Mouse (Mus musculus) embryo, embryonic 11.5 days (tissue): Measurements from ENCODE around the gene Pip4k2b.
A peak's percentile ranks its signal among the peaks of the same experiment; 100 is the strongest.
"Not testable (repeated sequence)": the region's sequence is repeated elsewhere in the genome, so short reads cannot be mapped to it uniquely, and the experiment has no call there.

Source experiments
- DNase-seq: peaks from one replicate; pipeline ENCODE4 v3.0.0-alpha.2; 2012; ENCODE audit warnings: low read depth, low spot score

Gene Pip4k2b

DNA sequence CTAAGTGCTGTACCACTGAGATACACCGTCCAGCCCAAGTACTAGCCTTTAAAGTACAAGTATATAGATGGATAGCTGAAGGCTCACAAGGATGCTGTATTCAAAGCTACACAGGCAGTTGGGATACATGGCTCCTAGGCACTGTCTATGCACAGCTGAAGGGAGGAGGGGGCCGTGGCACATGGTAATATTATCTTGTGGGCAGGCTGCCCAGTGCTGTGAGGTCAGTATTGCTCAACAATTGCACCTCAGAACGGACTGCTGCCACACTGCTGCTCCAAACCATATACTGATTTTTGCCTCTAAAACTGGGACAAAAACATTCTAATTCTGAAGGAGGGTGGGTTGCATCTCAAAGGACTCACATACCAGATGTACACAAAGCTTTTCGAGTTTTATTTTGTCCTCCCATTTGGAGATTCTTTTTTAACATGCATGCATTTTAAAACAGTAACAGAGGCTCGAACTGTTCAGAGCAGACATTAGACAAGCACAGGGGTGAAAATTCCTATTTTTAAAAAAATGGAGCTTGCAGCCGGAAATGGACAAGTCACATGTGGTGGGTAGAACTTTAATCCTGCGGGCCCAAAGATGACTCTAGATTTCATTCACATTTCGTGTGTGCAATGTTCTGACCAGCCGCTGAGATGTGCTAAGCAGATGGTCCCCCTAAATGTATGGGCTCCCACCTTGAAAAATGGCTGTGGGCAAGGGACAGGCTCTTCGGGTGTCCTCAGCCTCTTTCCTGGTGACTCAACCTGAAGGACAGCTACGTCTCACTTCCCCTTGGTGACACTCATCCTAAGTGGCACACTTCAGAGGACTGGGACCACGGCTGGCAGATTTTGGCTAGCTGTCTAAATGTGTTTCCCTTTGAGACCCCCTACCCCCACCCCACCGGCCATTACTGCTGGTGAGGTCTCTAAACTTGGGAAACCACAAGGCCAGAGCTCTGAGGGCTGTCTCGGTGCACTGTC, 29.4 kb downstream of the Pip4k2b start:
- no peak for DNase-seq

DNA sequence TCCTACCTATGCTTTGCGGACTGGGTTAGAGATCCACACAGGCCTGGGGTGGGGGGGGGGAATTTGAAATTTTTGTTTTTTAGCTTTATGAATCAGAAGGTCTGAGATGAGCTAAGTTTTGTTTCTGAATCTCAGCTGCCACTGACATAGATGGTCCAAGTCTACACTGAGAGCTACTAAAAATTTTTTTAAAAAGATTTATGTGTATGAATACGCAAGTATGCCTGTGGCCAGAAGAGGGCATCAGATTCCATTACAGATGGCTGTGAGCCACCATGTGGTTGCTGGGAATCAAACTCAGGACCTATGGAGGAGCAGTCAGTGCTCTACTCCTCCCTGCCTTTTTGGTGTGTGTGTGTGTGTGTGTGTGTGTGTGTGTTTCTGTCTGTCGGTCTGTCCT, 30.1 kb downstream of the Pip4k2b start:
- no peak for DNase-seq

DNA sequence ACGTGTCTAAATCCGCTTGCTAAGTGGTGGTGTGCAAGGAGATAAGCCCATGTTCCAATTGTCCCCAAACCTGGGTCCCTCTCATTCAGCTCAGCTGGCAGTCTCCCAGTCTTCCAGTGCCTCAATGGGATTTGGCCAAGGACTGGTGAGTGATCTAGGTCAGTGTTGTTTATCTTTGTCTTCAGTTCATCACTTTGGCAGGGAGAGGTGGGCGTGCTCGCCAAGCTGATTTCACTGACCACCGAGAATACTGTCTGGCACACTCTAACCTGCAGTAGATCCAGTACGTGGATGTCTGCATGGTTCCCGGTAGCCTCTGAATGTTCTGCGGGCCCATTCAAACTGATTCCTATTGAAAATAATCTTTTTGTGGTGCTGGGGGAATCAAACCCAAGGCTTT, 30.6 kb downstream of the Pip4k2b start:
- no peak for DNase-seq

DNA sequence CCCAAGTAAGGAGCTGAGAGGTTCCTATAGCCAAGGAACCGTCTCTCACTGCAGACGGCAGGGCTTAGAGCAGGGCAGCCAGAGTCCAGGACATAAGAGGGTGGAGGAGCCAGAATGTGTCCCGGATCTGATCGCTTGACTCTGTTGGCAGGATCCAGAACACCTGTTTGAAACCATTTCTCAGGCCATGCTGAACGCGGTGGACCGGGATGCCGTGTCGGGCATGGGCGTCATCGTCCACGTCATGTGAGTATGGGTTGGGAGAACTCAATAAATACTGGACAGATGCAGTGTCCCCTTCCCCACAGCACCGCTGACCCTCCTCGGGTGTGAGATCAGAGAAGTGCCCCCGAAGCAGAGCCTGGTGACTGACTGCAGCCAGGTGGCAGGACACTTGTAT, 32.2 kb downstream of the Pip4k2b start:
- DNase-seq, result no peak

DNA sequence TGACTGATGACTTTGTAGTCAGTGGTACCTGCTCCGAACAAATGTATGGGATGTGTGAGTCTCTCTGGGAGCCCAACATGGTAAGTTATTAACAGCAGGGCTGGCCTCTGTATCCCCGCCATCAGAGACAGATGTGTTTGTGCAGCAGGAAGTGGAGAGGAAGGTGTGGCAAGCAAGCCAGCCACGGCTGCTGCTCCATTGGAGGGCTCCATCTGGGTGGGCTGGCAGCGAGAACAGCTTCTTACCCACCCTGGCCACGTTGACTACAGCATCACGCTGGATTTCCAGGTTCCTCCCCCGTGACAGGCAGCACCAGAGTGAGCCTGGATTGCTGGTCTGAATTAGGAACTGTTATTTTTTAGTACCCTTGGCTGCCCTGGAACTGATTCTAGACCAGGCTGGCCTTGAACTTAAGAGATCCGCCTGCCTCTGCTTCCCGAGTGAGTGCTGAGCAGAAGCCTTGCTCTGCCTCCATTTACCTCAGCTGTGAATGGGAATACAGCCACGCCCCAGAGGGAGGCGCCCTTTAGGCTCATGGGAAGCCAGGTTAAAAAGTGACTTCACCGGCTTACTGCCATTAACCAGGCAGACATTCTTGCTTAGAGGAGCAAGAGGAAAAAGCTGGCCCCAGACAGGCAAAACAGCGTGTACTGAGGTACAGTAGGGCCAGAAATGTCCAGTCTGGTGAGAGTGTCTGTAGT, 33.2 kb downstream of the Pip4k2b start:
- no peak for DNase-seq

DNA sequence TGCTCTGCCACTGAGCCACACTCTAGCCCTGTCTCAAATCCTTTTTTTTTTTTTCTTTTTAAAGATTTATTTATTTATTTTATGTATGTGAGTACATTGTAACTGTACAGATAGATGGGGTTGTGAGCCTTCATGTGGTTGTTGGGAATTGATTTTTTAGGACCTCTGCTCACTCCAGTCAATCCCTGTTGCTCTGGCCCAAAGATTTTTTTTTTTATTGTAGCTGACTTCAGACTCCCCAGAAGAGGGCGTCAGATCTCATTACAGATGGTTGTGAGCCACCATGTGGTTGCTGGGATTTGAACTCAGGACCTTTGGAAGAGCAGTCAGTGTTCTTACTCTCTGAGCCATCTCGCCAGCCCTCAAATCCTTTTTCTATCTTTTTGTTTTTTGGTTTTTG, 34.4 kb downstream of the Pip4k2b start:
- DNase-seq, result not testable (repeated sequence)

DNA sequence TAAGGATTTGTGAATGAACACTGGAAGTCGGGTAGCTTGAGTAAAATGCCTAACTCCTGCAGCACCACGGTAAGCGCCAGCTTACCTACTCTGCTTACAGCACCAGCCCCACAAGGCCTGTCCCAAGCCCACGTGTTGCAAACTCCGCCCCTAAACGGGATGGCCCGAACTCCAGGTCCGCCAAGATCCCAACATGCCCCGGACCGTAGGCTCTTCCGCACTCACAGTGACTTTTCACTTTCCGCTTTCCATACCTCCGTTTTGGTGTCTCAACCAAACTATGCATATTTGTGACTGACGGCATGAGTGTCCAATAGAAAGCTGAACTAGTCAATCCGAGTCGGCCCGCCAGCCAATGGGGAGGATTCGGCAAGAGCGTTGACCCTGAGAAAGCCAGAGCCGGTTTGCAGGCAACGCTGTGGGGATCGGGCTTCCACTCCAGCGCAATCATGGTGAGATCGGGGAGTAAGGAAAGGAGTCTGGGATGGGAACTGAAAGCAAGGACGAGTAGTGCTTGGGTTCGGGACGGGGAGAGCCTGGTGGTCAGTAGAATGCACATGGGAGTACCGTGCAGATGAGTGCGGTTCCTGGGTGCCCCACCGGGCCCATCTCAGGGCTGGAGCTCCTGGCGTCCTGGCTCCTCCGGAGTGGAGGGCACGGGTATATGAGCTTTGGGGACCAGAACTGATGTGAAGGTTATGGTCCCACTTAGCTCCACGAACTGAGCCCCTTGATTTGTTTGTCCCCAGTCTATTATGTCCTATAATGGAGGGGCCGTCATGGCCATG, 41.3 kb downstream of the Pip4k2b start, which contains the start of gene Psmb3:
Psmb3 (plus strand) TSS at position 361 of the 788 bp plus-strand sequence.
- peak; percentile 99 for DNase-seq

DNA sequence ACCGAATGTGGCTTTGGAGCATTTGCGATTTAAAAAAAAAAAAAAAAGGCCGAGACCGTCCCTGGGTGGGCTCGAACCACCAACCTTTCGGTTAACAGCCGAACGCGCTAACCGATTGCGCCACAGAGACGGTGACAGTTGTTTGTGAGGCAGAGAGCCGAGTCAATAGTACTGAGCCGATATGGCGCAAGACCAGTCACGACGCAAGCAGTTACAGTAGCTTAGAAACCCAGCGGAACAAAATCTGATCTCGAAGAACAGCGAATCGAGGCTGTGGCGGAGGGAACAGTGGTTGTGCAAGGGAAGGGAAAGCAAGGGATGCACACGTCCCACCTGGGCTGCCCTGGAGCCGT, 42.1 kb downstream of the Pip4k2b start:
- DNase-seq, result peak; percentile 80

DNA sequence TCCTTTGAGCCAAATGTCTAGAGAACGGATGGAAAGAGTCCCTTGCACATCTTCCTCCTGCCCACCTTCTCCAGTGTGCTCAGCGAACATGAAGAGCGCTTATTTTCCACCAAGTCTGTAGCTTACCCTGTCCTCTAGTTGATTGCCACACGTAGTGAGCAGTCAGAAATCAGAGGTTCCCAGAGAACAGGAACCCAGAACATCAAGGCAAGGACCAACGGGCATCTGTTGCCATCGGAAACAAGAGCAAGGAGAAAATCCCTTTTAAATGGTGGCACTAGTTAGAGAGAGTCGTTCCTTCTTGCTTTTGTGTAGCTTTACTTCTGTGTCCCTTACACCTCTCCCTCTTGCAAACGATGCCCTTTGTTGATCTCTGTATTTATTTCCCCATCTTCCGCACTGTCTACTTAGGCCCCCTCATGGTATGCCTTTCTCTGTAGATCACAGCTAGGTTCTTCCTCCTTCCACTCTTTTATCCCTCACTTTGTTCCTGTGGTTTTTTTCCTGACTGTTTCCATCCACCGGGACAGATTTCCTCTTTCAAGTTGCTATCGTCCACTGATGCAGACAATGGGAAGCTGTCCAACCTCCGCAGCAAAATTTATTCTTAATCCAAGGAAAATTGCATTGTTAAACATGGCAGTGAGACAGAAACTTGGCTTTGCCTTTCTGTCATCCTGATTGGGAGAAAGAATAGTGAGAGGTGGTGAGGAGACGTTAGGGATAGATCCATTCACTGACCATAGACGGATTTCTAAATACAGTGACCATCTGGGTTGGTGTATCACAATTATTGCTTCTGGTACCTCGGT, 42.7 kb downstream of the Pip4k2b start:
- DNase-seq, result no peak

DNA sequence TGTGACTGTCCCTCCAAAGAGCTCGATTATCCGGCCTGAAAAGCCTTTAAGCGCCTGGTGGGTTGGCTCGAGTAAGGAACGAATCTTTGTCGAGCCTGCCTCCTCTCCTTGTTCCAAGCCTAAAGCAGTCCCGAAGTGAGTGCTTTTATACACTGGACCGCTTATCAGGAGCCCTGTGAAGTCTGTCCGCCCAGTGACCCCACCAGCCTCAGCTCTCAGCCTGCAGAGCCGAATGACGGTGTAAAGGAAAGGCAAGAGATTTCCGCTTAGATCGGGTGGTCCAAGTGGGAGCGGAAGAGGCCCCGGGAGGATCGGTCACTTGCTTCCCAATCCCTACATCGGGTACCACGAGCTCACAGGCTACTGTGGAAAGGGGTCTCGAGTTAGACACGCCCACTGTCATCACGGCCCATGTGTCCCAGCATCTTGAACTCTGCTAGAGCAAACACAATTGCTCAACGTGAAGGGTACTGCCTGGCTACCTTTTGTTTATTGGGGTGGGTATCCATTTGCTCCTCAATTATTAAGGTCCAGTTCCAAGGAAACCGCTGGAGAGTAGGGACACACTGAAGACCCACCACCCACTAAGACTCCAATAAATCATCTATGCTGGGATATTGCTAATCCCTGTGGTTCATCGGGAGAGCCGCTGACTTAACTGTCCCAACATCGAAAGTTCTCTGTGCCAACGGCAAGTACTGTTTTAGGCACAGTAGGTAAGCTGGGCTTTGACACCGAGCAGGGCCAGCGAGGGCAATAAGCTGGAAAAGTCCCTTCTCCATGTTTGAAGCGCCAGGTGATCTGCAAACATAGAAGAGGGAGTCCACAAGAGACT, 43.5 kb downstream of the Pip4k2b start:
- no peak for DNase-seq

DNA sequence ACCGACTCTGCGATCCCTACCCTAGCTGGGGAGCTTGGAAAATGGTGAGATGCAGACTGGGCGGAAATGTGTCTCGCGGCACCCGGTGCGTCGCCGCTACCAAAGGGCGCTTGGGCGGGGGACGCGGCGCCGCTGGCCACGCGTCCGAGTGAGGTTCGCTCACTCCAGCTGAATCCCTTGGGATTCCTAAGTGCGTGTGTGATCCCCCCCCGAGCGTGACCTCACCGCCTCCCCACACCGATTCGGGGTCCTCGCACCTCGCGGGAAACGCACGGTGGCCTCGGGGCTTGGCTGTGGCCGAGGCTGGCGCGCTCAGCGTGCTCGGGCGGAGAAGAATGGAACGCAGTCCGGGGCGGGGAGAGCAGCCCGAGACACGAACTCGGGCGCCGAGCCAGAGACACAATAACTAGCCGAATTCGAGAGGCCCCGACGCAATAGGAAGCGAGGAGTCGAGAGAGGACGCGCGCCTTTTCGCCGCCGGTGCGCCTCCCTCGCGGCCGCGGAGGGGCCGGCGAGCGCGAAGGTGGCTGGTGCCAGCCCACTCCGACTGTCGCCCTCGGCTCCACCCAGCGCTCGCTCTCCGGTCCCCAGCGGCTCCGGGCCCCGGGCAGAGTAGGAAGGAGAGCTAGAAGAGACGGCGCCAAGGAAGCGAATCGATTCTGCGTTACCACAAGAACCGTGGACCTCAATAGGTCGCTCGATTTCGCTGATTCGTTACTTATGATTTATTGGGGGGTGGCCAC, 44.3 kb downstream of the Pip4k2b start, which contains the start of gene Pcgf2:
Pcgf2 (minus strand) TSS at position 495 of the 743 bp plus-strand sequence.
- DNase-seq, result no peak

DNA sequence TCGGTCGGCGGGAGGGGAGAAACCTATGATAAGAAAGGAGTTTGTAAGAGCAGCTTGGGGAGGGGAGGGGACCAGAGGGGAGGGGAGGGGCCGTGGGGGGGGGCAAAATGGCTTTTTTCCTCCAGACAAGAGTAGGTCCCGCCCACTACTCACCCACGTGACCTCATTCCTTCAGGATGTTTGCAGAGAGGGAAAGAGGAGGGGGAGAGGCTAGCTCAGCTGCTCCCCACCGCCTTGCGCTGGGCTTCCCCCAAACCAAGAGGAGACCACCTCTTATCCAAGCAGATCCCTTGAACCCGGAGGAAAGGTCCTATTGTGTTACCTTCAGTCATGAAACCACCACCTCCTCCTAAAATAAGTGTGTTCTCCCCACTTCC, 44.9 kb downstream of the Pip4k2b start:
- peak; percentile 93 for DNase-seq

DNA sequence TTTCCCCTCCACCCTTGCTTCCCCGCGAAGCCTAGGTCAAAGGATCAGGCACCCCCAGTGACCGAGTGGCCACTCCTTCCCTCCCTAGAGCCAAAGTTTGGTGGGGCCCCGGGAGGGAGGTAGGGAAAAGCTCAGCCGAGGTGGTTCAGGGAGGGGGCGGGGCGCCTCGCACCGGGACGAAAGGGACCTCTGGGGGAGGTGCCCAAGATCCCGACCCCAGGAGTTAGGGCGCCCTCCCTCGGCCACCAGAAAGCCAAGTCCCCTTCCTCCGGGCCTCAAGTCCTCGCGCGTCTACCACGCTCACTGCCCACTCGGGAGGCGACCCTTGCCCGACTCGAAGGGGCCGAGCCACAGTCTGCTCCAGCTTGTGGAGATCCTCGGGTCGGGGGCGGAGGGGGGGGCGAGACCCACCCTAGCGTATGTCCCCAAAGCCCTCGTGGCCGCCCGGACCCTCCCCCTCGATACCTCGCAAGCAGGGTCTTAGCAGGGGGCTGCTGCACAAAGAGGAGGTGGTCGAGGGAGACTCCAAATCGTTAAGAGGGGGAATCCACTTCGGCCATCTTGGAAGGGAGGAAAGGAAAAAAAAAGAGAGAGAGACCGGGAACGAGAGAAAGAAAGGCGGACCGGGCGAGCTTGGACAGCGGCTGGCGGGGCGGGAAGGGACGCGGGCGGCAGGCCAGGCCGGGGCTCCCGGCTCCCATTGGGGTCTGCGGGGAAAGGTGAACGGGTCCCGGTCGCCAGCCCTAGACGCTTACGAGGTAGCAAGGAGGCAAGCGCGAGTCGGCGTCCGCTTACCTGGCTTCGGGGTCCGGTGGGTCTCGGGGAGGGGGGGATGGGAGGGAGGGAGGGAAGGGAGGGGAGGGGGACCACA, 45.5 kb downstream of the Pip4k2b start:
- no peak for DNase-seq

DNA sequence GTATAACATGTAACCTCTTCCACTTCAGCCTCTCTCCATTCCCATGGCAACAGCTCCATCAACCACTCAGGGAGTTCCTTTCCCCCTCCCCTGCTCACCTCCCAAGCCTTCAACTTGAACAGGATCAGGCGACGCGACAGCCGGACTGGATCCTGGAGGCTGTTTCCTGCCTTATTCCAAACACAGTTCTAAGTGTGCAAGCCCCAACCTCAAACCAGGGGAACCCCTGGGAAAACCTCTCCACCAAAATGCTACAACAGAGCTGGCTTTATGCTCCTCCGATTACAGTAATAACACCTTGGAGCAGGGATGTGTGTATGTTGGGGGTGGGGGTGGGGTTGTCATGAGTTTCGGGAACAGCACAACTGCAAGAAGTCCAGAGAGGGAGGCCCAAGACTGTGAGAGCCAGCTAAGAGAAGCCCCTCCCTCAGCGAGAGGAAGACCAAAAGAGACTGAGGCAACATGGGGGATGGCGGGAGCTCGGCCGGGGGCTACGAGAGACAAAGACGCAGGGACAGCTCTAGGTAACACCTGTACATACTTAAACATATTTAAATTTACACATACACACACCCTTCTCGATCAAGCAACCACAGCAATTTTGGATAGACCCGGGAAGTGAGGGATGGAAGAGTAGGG, 46.5 kb downstream of the Pip4k2b start:
- DNase-seq, result no peak

DNA sequence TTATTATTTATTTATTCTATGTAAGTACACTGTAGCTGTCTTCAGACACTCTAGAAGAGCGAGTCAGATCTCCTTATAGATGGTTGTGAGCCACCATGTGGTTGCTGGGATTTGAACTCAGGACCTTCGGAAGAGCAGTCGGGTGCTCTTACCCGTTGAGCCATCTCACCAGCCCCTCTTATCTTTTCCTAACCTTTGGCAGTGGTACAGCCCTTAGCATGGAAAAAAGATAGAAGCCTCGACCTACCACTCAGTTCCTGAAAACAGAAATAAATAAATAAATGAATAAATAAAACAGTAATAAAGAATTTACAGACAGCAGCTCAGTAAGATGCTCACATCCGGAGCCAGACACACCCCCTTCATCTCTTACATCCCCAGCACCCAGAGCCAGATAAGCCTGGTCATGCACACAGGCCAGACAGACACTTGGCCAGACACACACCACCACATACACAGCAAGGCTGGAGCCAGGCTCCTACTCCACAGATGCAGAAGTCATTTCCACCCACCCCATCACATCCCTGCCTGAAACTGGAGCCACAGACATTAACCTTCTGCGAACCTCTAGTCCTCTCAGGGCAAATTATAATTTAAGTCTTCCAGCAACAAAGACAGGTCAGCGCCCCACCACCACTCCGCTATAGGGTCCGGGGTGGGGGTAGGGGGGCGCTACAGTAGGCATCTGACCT, 47.2 kb downstream of the Pip4k2b start:
- DNase-seq, result no peak

DNA sequence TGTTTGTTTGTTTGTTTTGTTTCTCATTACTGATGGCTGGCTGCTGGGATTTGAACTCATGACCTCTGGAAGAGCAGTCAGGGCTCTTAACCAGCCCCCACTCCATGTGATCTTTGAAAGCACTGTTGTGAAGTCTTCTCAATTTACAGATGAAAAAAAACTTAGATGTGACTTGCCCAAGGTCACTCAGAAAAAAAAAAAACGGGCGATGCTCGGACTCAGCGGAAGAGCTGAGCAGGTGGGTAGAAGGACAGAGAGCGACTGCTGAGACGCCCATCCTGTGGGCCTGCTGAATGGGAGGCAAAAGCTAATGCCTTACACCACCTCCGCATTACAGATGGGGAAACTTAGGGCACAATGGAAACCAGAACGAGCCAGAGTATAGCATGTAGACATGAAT, 47.8 kb downstream of the Pip4k2b start:
- no peak for DNase-seq

DNA sequence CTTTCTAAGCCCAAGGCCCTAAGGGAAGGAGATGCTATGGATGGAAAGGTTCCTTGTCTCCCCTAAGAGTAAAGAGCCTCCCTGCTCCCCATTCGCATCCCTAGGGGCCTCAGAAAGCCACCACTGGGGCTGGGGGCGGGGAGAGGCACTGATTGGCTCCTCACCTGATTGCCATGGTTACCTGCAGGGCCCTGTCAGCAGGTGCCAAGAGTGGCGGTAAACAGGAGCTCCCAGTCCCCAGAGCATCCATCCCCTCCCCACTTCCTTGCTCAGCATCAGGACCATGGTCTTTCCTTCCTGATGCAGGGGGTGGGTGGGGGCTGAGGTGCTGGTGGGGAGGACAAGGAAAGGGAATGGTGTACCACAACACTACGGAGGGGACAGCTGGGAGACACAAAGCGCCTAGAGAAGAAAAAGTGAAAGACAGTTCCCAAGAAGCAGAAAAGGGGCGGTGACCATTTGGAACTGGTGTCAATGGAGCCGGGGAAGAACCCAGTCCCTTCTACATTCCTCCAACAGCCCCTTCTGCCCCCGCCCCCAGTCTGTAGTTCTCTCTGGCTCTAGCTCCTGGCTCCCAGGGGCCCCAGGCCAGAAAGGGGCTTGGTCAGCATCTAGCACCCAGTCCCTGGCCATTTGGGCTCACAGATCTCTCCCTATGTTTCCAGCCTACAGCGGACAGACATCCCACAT, 48.6 kb downstream of the Pip4k2b start:
- DNase-seq, result no peak
